Comparison of ENCODE assay signal across 20 mouse cellular contexts in genomic region chr4:109255321-109255720, GRCm38 (mm10). TPM values are rescaled to one million over a fixed set of nuclear protein-coding genes. Genes with fewer than 3 reads are reported as not detected.
DNase-seq lines count a peak whose midpoint lies in the region; ATAC-seq and TF ChIP-seq lines count a peak whose summit lies in the region.
"Had no signal": no experiment of that assay in that cellular context is flagged by ENCODE, and none has a peak within 500 bp of the region (broad histone marks: within the 10 kb centered on the region; RNA-seq: fewer than 3 reads in every experiment).

No protein-coding gene starts in this region.

- H3K27ac ChIP-seq in lung, embryonic 14.5 days (ENCODE audit: low read depth), result no peak overlapping the region
- peak overlapping the region; percentile 68 for H3K27ac ChIP-seq in liver, embryonic 14.5 days
- H3K27ac ChIP-seq in stomach, postnatal 0 days (replicated peaks), result no peak overlapping the region
- H3K27ac ChIP-seq in midbrain, embryonic 15.5 days, result no peak overlapping the region
- H3K27ac ChIP-seq: embryonic facial prominence, embryonic 13.5 days; forebrain, embryonic 15.5 days; hindbrain, embryonic 13.5 days; limb, embryonic 13.5 days; midbrain, embryonic 13.5 days; neural tube, embryonic 13.5 days had no signal

- no peaks in the 10 kb centered on the region for H3K9me3 ChIP-seq in lung, embryonic 14.5 days (ENCODE audit: low read depth, low read length)
- no peaks in the 10 kb centered on the region for H3K9me3 ChIP-seq in liver, embryonic 14.5 days (ENCODE audit: control insufficient read depth, low read length)
- no peaks in the 10 kb centered on the region for H3K9me3 ChIP-seq in stomach, postnatal 0 days (ENCODE audit: control insufficient read depth, low read length)
- H3K9me3 ChIP-seq in midbrain, embryonic 15.5 days, result no peaks in the 10 kb centered on the region
- H3K9me3 ChIP-seq: embryonic facial prominence, embryonic 13.5 days; forebrain, embryonic 15.5 days; hindbrain, embryonic 13.5 days; limb, embryonic 13.5 days; midbrain, embryonic 13.5 days; neural tube, embryonic 13.5 days had no signal

- H3K4me1 ChIP-seq in lung, embryonic 14.5 days (ENCODE audit: insufficient read depth), result 0 out of 2 replicates have a peak, but pooled peaks cover 4% of the 10 kb centered on the region
- H3K4me1 ChIP-seq in liver, embryonic 14.5 days (replicated peaks; ENCODE audit: control insufficient read depth in 2 of 2, insufficient read depth in 2 of 2, low read length in 1 of 2), result peaks cover 25 to 43% of the 10 kb centered on the region in 2 experiments
- H3K4me1 ChIP-seq in stomach, postnatal 0 days (replicated peaks; ENCODE audit: control insufficient read depth, insufficient read depth), result no peaks in the 10 kb centered on the region
- H3K4me1 ChIP-seq in midbrain, embryonic 15.5 days, result no peaks in the 10 kb centered on the region
- H3K4me1 ChIP-seq: embryonic facial prominence, embryonic 13.5 days; forebrain, embryonic 15.5 days; hindbrain, embryonic 13.5 days; limb, embryonic 13.5 days; midbrain, embryonic 13.5 days; neural tube, embryonic 13.5 days had no signal

- ATAC-seq in lung, embryonic 14.5 days (ENCODE audit: insufficient read depth), result no peak
- ATAC-seq in liver, embryonic 14.5 days (ENCODE audit: insufficient read depth), result no peak
- no peak for ATAC-seq in stomach, postnatal 0 days (ENCODE audit: low FRiP score, low TSS enrichment)
- ATAC-seq in midbrain, embryonic 15.5 days (replicated peaks), result no peak
- ATAC-seq: forebrain, embryonic 15.5 days; intestine, postnatal 0 days; midbrain, embryonic 13.5 days had no signal

- 0 out of 2 replicates have a peak, but pooled peaks have one; percentile 12 for TF ChIP-seq CTCF in lung, embryonic 14.5 days (IDR thresholded peaks at IDR 0.05; ENCODE audit: low read depth)
- TF ChIP-seq CTCF in liver, embryonic 14.5 days (IDR thresholded peaks at IDR 0.05; ENCODE audit: low read depth), result no peak
- peak; percentile 30; the same call in 1 of the 2 replicates for TF ChIP-seq CTCF in stomach, postnatal 0 days (IDR thresholded peaks at IDR 0.05; ENCODE audit: low read depth)

- no peak overlapping the region for H3K9ac ChIP-seq in lung, embryonic 14.5 days
- H3K9ac ChIP-seq in liver, embryonic 14.5 days (replicated peaks), result no peak overlapping the region
- H3K9ac ChIP-seq in stomach, postnatal 0 days (ENCODE audit: low read length), result no peak overlapping the region
- H3K9ac ChIP-seq in midbrain, embryonic 15.5 days, result no peak overlapping the region
- H3K9ac ChIP-seq: embryonic facial prominence, embryonic 13.5 days; forebrain, embryonic 15.5 days; hindbrain, embryonic 13.5 days; limb, embryonic 13.5 days; midbrain, embryonic 13.5 days; neural tube, embryonic 13.5 days had no signal

- H3K4me3 ChIP-seq in lung, embryonic 14.5 days (ENCODE audit: low read depth, low read length), result no peak overlapping the region
- no peak overlapping the region for H3K4me3 ChIP-seq in liver, embryonic 14.5 days (ENCODE audit: insufficient read depth in 1 of 2, low read depth in 2 of 2, low read length in 2 of 2)
- no peak overlapping the region for H3K4me3 ChIP-seq in stomach, postnatal 0 days (ENCODE audit: low read depth, low read length)
- H3K4me3 ChIP-seq in midbrain, embryonic 15.5 days, result no peak overlapping the region
- H3K4me3 ChIP-seq: embryonic facial prominence, embryonic 13.5 days; forebrain, embryonic 15.5 days; hindbrain, embryonic 13.5 days; limb, embryonic 13.5 days; midbrain, embryonic 13.5 days; neural tube, embryonic 13.5 days had no signal

- H3K36me3 ChIP-seq in lung, embryonic 14.5 days (ENCODE audit: insufficient read depth), result no peaks in the 10 kb centered on the region
- H3K36me3 ChIP-seq in liver, embryonic 14.5 days (replicated peaks; ENCODE audit: control insufficient read depth, insufficient read depth, low read depth), result no peaks in the 10 kb centered on the region
- H3K36me3 ChIP-seq in stomach, postnatal 0 days (ENCODE audit: control insufficient read depth, insufficient read depth, low read length), result no peaks in the 10 kb centered on the region
- no peaks in the 10 kb centered on the region for H3K36me3 ChIP-seq in midbrain, embryonic 15.5 days (replicated peaks)
- H3K36me3 ChIP-seq: embryonic facial prominence, embryonic 13.5 days; forebrain, embryonic 15.5 days; hindbrain, embryonic 13.5 days; limb, embryonic 13.5 days; midbrain, embryonic 13.5 days; neural tube, embryonic 13.5 days had no signal

- no peak for DNase-seq in lung, embryonic 14.5 days
- DNase-seq in lung, postnatal 10 days, result no peak
- peak; percentile 12 for DNase-seq in c-Kit-positive CD71-positive TER-119-positive erythroid progenitor cells, embryonic 14.5 days (ENCODE audit: low spot score)
- DNase-seq in liver, embryonic 14.5 days (ENCODE audit: low read depth in 3 of 3, low spot score in 3 of 3), result peak in 1 of 3 experiments; percentile 7
- DNase-seq in stomach, postnatal 0 days (ENCODE audit: low spot score), result no peak
- no peak for DNase-seq in cerebellum, adult 8-10 months
- DNase-seq: B cell, adult 2 months; cerebellum, adult 9-10 months; heart, postnatal 14 days; thymus, postnatal 25 days had no signal

- H3K27me3 ChIP-seq in lung, embryonic 14.5 days (ENCODE audit: insufficient read depth, low read length), result no peaks in the 10 kb centered on the region
- H3K27me3 ChIP-seq in liver, embryonic 14.5 days (ENCODE audit: control insufficient read depth, insufficient read depth, low read length), result no peaks in the 10 kb centered on the region
- H3K27me3 ChIP-seq in stomach, postnatal 0 days (ENCODE audit: control insufficient read depth, insufficient read depth, low read length), result no peaks in the 10 kb centered on the region
- no peaks in the 10 kb centered on the region for H3K27me3 ChIP-seq in midbrain, embryonic 15.5 days (replicated peaks)
- H3K27me3 ChIP-seq: embryonic facial prominence, embryonic 13.5 days; forebrain, embryonic 15.5 days; hindbrain, embryonic 13.5 days; limb, embryonic 13.5 days; midbrain, embryonic 13.5 days; neural tube, embryonic 13.5 days had no signal

- 42% methylated on average over 2 of the region's 2 CpGs for WGBS in lung, embryonic 14.5 days
- 19% methylated on average over 2 of the region's 2 CpGs for WGBS in liver, embryonic 14.5 days (ENCODE audit: insufficient replicate concordance)
- WGBS in stomach, postnatal 0 days, result 32% methylated on average over 2 of the region's 2 CpGs
- WGBS in midbrain, embryonic 15.5 days, result 91% methylated on average over 2 of the region's 2 CpGs

- TF ChIP-seq EP300 in liver, embryonic 14.5 days (IDR thresholded peaks at IDR 0.05; ENCODE audit: low read depth), result no peak
- no peak for TF ChIP-seq EP300 in stomach, postnatal 0 days (optimal IDR thresholded peaks at IDR 0.05)

- H3K4me2 ChIP-seq in lung, embryonic 14.5 days, result no peak overlapping the region
- peak overlapping the region; percentile 58 for H3K4me2 ChIP-seq in liver, embryonic 14.5 days (ENCODE audit: low read depth)
- no peak overlapping the region for H3K4me2 ChIP-seq in stomach, postnatal 0 days (replicated peaks; ENCODE audit: low read depth)
- H3K4me2 ChIP-seq in midbrain, embryonic 15.5 days, result no peak overlapping the region
- H3K4me2 ChIP-seq: embryonic facial prominence, embryonic 13.5 days; forebrain, embryonic 15.5 days; heart, embryonic 11.5 days; hindbrain, embryonic 13.5 days; limb, embryonic 13.5 days; midbrain, embryonic 13.5 days; neural tube, embryonic 13.5 days had no signal

RNA-seq across cellular contexts. Expression of gene Calr4, which starts 21.0 kb away (rescaled TPM):
- not detected in 2 replicates for polyA plus RNA-seq in lung, embryonic 14.5 days (2014; fragmentation: Nextera tagmentation; extraction: Ambion mirVana)
- polyA plus RNA-seq in liver, embryonic 14.5 days (2012; rRNA removed), result 0.02 and 0.03 TPM in 2 replicates
- not detected in 2 replicates for polyA plus RNA-seq in liver, embryonic 14.5 days (2014; fragmentation: Nextera tagmentation; extraction: Ambion mirVana)
- 0.05 TPM in 1 of 2 replicates, not detected in the other for polyA plus RNA-seq in stomach, postnatal 0 days (2015; fragmentation: Nextera tagmentation; extraction: Ambion mirVana)
- 0.18 and 0.40 TPM in 2 replicates for polyA plus RNA-seq in midbrain, embryonic 15.5 days (2015; fragmentation: Nextera tagmentation; extraction: Ambion mirVana)
- polyA plus RNA-seq: limb, embryonic 13.5 days; small intestine, adult 2 months had no signal

RNA-seq across cellular contexts. Expression of gene Eps15, which starts 24.7 kb away (rescaled TPM):
- polyA plus RNA-seq in lung, embryonic 14.5 days (2014; fragmentation: Nextera tagmentation; extraction: Ambion mirVana), result 49.3 and 52.0 TPM in 2 replicates
- 14.9 and 20.7 TPM in 2 replicates for polyA plus RNA-seq in liver, embryonic 14.5 days (2012; rRNA removed)
- polyA plus RNA-seq in liver, embryonic 14.5 days (2014; fragmentation: Nextera tagmentation; extraction: Ambion mirVana), result 40.1 and 43.0 TPM in 2 replicates
- polyA plus RNA-seq in stomach, postnatal 0 days (2015; fragmentation: Nextera tagmentation; extraction: Ambion mirVana), result 20.0 and 25.0 TPM in 2 replicates
- polyA plus RNA-seq in midbrain, embryonic 15.5 days (2015; fragmentation: Nextera tagmentation; extraction: Ambion mirVana), result 58.0 and 61.0 TPM in 2 replicates

RNA-seq across cellular contexts. Expression of gene Osbpl9, which starts 53.2 kb away (rescaled TPM):
- polyA plus RNA-seq in lung, embryonic 14.5 days (2014; fragmentation: Nextera tagmentation; extraction: Ambion mirVana), result 59.4 and 60.0 TPM in 2 replicates
- 10.2 and 17.7 TPM in 2 replicates for polyA plus RNA-seq in liver, embryonic 14.5 days (2012; rRNA removed)
- 25.4 and 27.0 TPM in 2 replicates for polyA plus RNA-seq in liver, embryonic 14.5 days (2014; fragmentation: Nextera tagmentation; extraction: Ambion mirVana)
- polyA plus RNA-seq in stomach, postnatal 0 days (2015; fragmentation: Nextera tagmentation; extraction: Ambion mirVana), result 45.0 and 45.5 TPM in 2 replicates
- polyA plus RNA-seq in midbrain, embryonic 15.5 days (2015; fragmentation: Nextera tagmentation; extraction: Ambion mirVana), result 74.0 and 75.0 TPM in 2 replicates
